Mouse (Mus musculus) cortical plate, adult 2 months (tissue): ENCODE measurements around the gene Fancd2os.

ENCODE experiments used
- CTCF ChIP-seq: fragments of 200-500 bp; IDR thresholded peaks from 2 replicates; pipeline ENCODE4 v1.5.1; 2011; ENCODE audit warnings: mild to moderate bottlenecking, control low read depth, low read length; ENCODE audit not compliant: insufficient read depth; ENCODE audit errors: extremely low read depth
- POLR2A ChIP-seq: fragments of 200-500 bp; IDR thresholded peaks from 2 replicates; pipeline ENCODE4 v1.6.1; 2011; ENCODE audit warnings: mild to moderate bottlenecking, low read length, control low read depth; ENCODE audit not compliant: insufficient read depth; ENCODE audit errors: extremely low read depth

DNA sequence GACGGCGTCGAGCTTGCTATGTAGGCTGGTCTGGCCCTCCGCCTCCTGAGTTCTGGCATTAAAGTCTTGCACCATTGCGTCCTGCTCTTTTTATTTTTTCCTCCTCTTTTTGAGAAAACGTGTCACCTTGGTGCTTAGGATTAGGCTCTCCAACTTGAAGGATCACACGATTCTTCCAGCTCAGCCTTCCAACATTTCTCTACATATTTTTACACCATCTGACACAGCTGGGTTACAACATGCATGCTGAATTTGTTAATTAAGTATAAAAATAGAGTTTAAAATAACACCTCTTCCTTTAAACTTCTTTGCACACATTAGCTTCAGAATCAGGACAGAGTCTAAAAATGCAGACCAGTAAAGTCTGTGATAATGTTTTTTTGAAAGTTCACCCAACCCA, 8.8 kb upstream of the Fancd2os start:
- no peak for TF ChIP-seq CTCF
- no peak for TF ChIP-seq POLR2A
